Mouse (Mus musculus) embryonic facial prominence, embryonic 15.5 days (tissue): ENCODE results near the gene Gpr137. TPM values are rescaled to one million over a fixed set of nuclear protein-coding genes. Genes with fewer than 3 reads are reported as not detected.

ENCODE experiments used
- microRNA-seq: library from miRNA; unstranded; fragments of <30 nt; microRNA quantifications from one replicate; pipeline ENCODE4, GENCODE M21; 2016; ENCODE audit warnings: borderline number of aligned reads
- polyA plus RNA-seq: library from polyadenylated mRNA; unstranded; fragments of >200 nt; fragmentation: Nextera tagmentation; extraction: Ambion mirVana; gene quantifications from 2 replicates; pipeline ENCODE4 v1.2.1, GENCODE M21; 2015

Gene Gpr137
- polyA plus RNA-seq, 1 experiment from 2014 or later: 41.8 TPM

Small RNA genes lying within 50 kb of the gene (microRNA-seq; reads per million reads assigned to microRNA genes)
- gene Mir6990: 0.52 reads per million

Other genes starting within 250 kb of the Gpr137 start
- gene Rps6ka4, start 101.8 kb downstream of the Gpr137 start, polyA plus RNA-seq: 32.0 and 34.2 TPM in 2 replicates
- 0.80 and 1.8 TPM in 2 replicates for gene Ccdc88b, start 84.3 kb downstream of the Gpr137 start, polyA plus RNA-seq
- gene Trmt112, start 32.8 kb downstream of the Gpr137 start, polyA plus RNA-seq: 137 and 138 TPM in 2 replicates
- 321 and 330 TPM in 2 replicates for gene Prdx5, start 32.4 kb downstream of the Gpr137 start, polyA plus RNA-seq
- gene Esrra, start 20.7 kb downstream of the Gpr137 start, polyA plus RNA-seq: 15.2 and 16.1 TPM in 2 replicates
- gene Catsperz, start 17.1 kb downstream of the Gpr137 start, polyA plus RNA-seq: 4.0 and 5.1 TPM in 2 replicates
- 1.4 and 1.7 TPM in 2 replicates for gene Kcnk4, start 8.0 kb downstream of the Gpr137 start, polyA plus RNA-seq
- 90.3 and 97.9 TPM in 2 replicates for gene Bad, start 619 bp downstream of the Gpr137 start, polyA plus RNA-seq
- gene Ppp1r14b, start 32.5 kb upstream of the Gpr137 start, polyA plus RNA-seq: 224 and 246 TPM in 2 replicates
- gene Plcb3, start 34.0 kb upstream of the Gpr137 start, polyA plus RNA-seq: 48.2 and 49.1 TPM in 2 replicates
- gene Fkbp2, start 38.0 kb upstream of the Gpr137 start, polyA plus RNA-seq: 112 and 119 TPM in 2 replicates
- gene Vegfb, start 45.2 kb upstream of the Gpr137 start, polyA plus RNA-seq: 51.5 and 53.2 TPM in 2 replicates
- 23.9 and 27.9 TPM in 2 replicates for gene Dnajc4, start 50.1 kb upstream of the Gpr137 start, polyA plus RNA-seq
- 22.2 and 24.1 TPM in 2 replicates for gene Nudt22, start 53.6 kb upstream of the Gpr137 start, polyA plus RNA-seq
- 12.5 and 12.7 TPM in 2 replicates for gene Trpt1, start 53.7 kb upstream of the Gpr137 start, polyA plus RNA-seq
- 12.4 and 14.2 TPM in 2 replicates for gene Fermt3, start 77.0 kb upstream of the Gpr137 start, polyA plus RNA-seq
- gene Stip1, start 97.5 kb upstream of the Gpr137 start, polyA plus RNA-seq: 228 and 244 TPM in 2 replicates
- 22.1 and 26.6 TPM in 2 replicates for gene Macrod1, start 114.3 kb upstream of the Gpr137 start, polyA plus RNA-seq
- 13.5 and 19.2 TPM in 2 replicates for gene Flrt1, start 163.2 kb upstream of the Gpr137 start, polyA plus RNA-seq